Mouse (Mus musculus) macrophage (primary cell): ENCODE data around the gene Msantd1. TPM values are rescaled to one million over a fixed set of nuclear protein-coding genes. Genes with fewer than 3 reads are reported as not detected.

ENCODE experiments used
- polyA plus RNA-seq: library from polyadenylated mRNA; stranded (reverse); fragments of 250-400 nt; gene quantifications from 3 replicates; pipeline ENCODE4 v1.2.4, GENCODE M21; 2018; ENCODE audit warnings: inconsistent platforms

Gene Msantd1
- polyA plus RNA-seq, 1 experiment from 2014 or later = 0.77 TPM

Other genes with a start within 250 kb of the Msantd1 start
- gene Nop14, start 247.9 kb upstream of the Msantd1 start, polyA plus RNA-seq = 19.8 to 48.1 TPM (median 37.4 TPM) in 3 replicates
- gene Grk4, start 247.6 kb upstream of the Msantd1 start, polyA plus RNA-seq = 1.6 to 2.2 TPM (median 2.0 TPM) in 3 replicates
- 14.2 to 24.1 TPM (median 20.6 TPM) in 3 replicates for gene Htt, start 146.3 kb upstream of the Msantd1 start, polyA plus RNA-seq
- 0.81 to 2.0 TPM (median 1.5 TPM) in 3 replicates for gene Rgs12, start 41.4 kb downstream of the Msantd1 start, polyA plus RNA-seq
- gene Hgfac, start 133.5 kb downstream of the Msantd1 start, polyA plus RNA-seq = not detected in 3 replicates
- 0.07 TPM in 1 of 3 replicates, not detected in the others for gene Dok7, start 148.8 kb downstream of the Msantd1 start, polyA plus RNA-seq
- gene Lrpap1, start 197.8 kb downstream of the Msantd1 start, polyA plus RNA-seq = 112 to 144 TPM (median 118 TPM) in 3 replicates